Mouse (Mus musculus) stomach, postnatal 0 days (tissue): ENCODE measurements around the gene E330034G19Rik. TPM values are rescaled to one million over a fixed set of nuclear protein-coding genes. Genes with fewer than 3 reads are reported as not detected.

Experiments
- ATAC-seq: fragments of 200-750 bp; cut with Nextera tagmentation; 2 replicates; pipeline ENCODE4 v1.8.0; 2017; ENCODE audit not compliant: low FRiP score, low TSS enrichment
- DNase-seq: peaks from one replicate; pipeline ENCODE4 v3.0.0-alpha.2; 2016; ENCODE audit warnings: low spot score
- H3K27ac ChIP-seq: fragments of 300-500 bp; sonication (generic); replicated peaks from 2 replicates; pipeline ENCODE4 v1.5.1; 2014; ENCODE audit warnings: mild to moderate bottlenecking, control low read depth
- H3K27me3 ChIP-seq: fragments of 300-500 bp; sonication (generic); 2 replicates; pipeline ENCODE4 v1.6.1; 2014; ENCODE audit warnings: low read length; ENCODE audit not compliant: control insufficient read depth, insufficient read depth
- H3K36me3 ChIP-seq: fragments of 300-500 bp; sonication (generic); 2 replicates; pipeline ENCODE4 v1.6.1; 2014; ENCODE audit warnings: low read length, mixed read lengths; ENCODE audit not compliant: control insufficient read depth, insufficient read depth
- H3K4me1 ChIP-seq: fragments of 300-500 bp; sonication (generic); replicated peaks from 2 replicates; pipeline ENCODE4 v1.6.1; 2014; ENCODE audit warnings: antibody characterized with exemption; ENCODE audit not compliant: control insufficient read depth, insufficient read depth
- H3K4me2 ChIP-seq: fragments of 300-500 bp; sonication (generic); replicated peaks from 2 replicates; pipeline ENCODE4 v1.6.1; 2014; ENCODE audit warnings: low read depth, mild to moderate bottlenecking, control low read depth, moderate library complexity
- H3K4me3 ChIP-seq: fragments of 300-500 bp; sonication (generic); 2 replicates; pipeline ENCODE4 v1.5.1; 2014; ENCODE audit warnings: low read depth, low read length, control low read depth
- H3K9ac ChIP-seq: fragments of 300-500 bp; sonication (generic); 2 replicates; pipeline ENCODE4 v1.6.1; 2014; ENCODE audit warnings: mild to moderate bottlenecking, low read length, control low read depth, mixed read lengths
- H3K9me3 ChIP-seq: fragments of 300-500 bp; sonication (generic); 2 replicates; pipeline ENCODE4 v1.6.1; 2016; ENCODE audit warnings: low read length; ENCODE audit not compliant: control insufficient read depth
- CTCF ChIP-seq: IDR thresholded peaks from 2 replicates; pipeline ENCODE4 v1.5.1; 2016; ENCODE audit warnings: antibody characterized with exemption, low read depth, mild to moderate bottlenecking, moderate library complexity
- EP300 ChIP-seq: optimal IDR thresholded peaks from 2 replicates; pipeline ENCODE3; 2016; ENCODE audit warnings: antibody characterized with exemption
- WGBS: fragments of 180-500 bp; shearing (Covaris S2); extraction: QIAGEN DNeasy Blood & Tissue Kit; methylation state at CpG from one replicate; pipeline ENCODE4 v1.1.7; 2014; 5-methylcytosine and 5-hydroxymethylcytosine counted together
- polyA plus RNA-seq: library from polyadenylated mRNA; unstranded; fragments of >200 nt; fragmentation: Nextera tagmentation; extraction: Ambion mirVana; gene quantifications from 2 replicates; pipeline ENCODE4 v1.2.1, GENCODE M21; 2015

The E330034G19Rik gene
- polyA plus RNA-seq, 1 experiment from 2014 or later = not detected

- no peak overlapping the region for H3K27ac ChIP-seq
Measured at GRCm38 (mm10) chr14:24273575-24273974, 19.4 kb upstream of the E330034G19Rik start.

GRCm38 (mm10) chr14:24275534-24275933, 17.5 kb upstream of the E330034G19Rik start:
- Histone ChIP-seq H3K27me3 (no peaks in the 10 kb centered on the region), H3K9ac (no peak overlapping the region), H3K36me3 (no peaks in the 10 kb centered on the region), H3K4me3 (no peak overlapping the region), H3K9me3 (no peaks in the 10 kb centered on the region), H3K4me2 (no peak overlapping the region), H3K4me1 (no peaks in the 10 kb centered on the region), H3K27ac (no peak overlapping the region)
- 40% methylated on average over 2 of the region's 2 CpGs for WGBS
- ATAC-seq (no peak), DNase-seq (no peak)
- peak; percentile 61 for TF ChIP-seq CTCF
- no peak for TF ChIP-seq EP300

More at GRCm38 (mm10) chr14:24273575-24273974, 19.4 kb upstream of the E330034G19Rik start:
- no peak overlapping the region for H3K9ac ChIP-seq
- no peaks in the 10 kb centered on the region for H3K4me1 ChIP-seq
- DNase-seq (no peak), ATAC-seq (no peak)
- no peak overlapping the region for H3K4me2 ChIP-seq
- 43% methylated on average over 2 of the region's 2 CpGs for WGBS
- no peak for TF ChIP-seq EP300
- peak; percentile 86 for TF ChIP-seq CTCF
- no peak overlapping the region for H3K4me3 ChIP-seq
- H3K36me3 ChIP-seq = no peaks in the 10 kb centered on the region
- no peaks in the 10 kb centered on the region for H3K9me3 ChIP-seq
- no peaks in the 10 kb centered on the region for H3K27me3 ChIP-seq

- Histone ChIP-seq H3K27ac (no peak overlapping the region), H3K36me3 (no peaks in the 10 kb centered on the region), H3K9ac (no peak overlapping the region), H3K27me3 (no peaks in the 10 kb centered on the region), H3K4me3 (no peak overlapping the region), H3K4me1 (no peaks in the 10 kb centered on the region), H3K9me3 (no peaks in the 10 kb centered on the region), H3K4me2 (no peak overlapping the region)
- TF ChIP-seq EP300 = no peak
- 0 out of 2 replicates have a peak, but pooled peaks have one; percentile 19 for TF ChIP-seq CTCF
- ATAC-seq = no peak
- peak; percentile 17 for DNase-seq
- WGBS = 58% methylated on average over 4 of the region's 4 CpGs
Measured at GRCm38 (mm10) chr14:24281278-24281677, 11.7 kb upstream of the E330034G19Rik start.

- TF ChIP-seq CTCF (0 out of 2 replicates have a peak, but pooled peaks have one; percentile 9), EP300 (no peak)
- DNase-seq (no peak), ATAC-seq (no peak)
- Histone ChIP-seq H3K4me1 (no peaks in the 10 kb centered on the region), H3K27ac (no peak overlapping the region), H3K36me3 (no peaks in the 10 kb centered on the region), H3K4me2 (no peak overlapping the region), H3K4me3 (no peak overlapping the region), H3K9ac (no peak overlapping the region), H3K27me3 (no peaks in the 10 kb centered on the region), H3K9me3 (no peaks in the 10 kb centered on the region)
- 56% methylated on average over 3 of the region's 3 CpGs for WGBS
Measured at GRCm38 (mm10) chr14:24282276-24282675, 10.7 kb upstream of the E330034G19Rik start.

GRCm38 (mm10) chr14:24286136-24286535, 6.9 kb upstream of the E330034G19Rik start:
- no peak for ATAC-seq
- no peaks in the 10 kb centered on the region for H3K9me3 ChIP-seq
- no peak overlapping the region for H3K4me3 ChIP-seq
- DNase-seq = no peak
- H3K27me3 ChIP-seq = no peaks in the 10 kb centered on the region
- no peaks in the 10 kb centered on the region for H3K4me1 ChIP-seq
- H3K36me3 ChIP-seq = no peaks in the 10 kb centered on the region
- H3K9ac ChIP-seq = no peak overlapping the region
- TF ChIP-seq EP300 (no peak), CTCF (no peak)
- no peak overlapping the region for H3K27ac ChIP-seq
- 54% methylated on average over 4 of the region's 4 CpGs for WGBS
- H3K4me2 ChIP-seq = no peak overlapping the region

GRCm38 (mm10) chr14:24290726-24291125, 2.3 kb upstream of the E330034G19Rik start:
- H3K4me2 ChIP-seq = no peak overlapping the region
- H3K4me1 ChIP-seq = no peaks in the 10 kb centered on the region
- H3K9ac ChIP-seq = no peak overlapping the region
- no peaks in the 10 kb centered on the region for H3K36me3 ChIP-seq
- no peak overlapping the region for H3K4me3 ChIP-seq
- H3K27ac ChIP-seq = no peak overlapping the region
- DNase-seq (no peak), ATAC-seq (no peak)
- TF ChIP-seq CTCF = no peak
- TF ChIP-seq EP300 = no peak
- no peaks in the 10 kb centered on the region for H3K27me3 ChIP-seq
- no peaks in the 10 kb centered on the region for H3K9me3 ChIP-seq
